27 mouse cellular contexts compared by ENCODE assay signal in genomic region chr19:3537658-3538057, GRCm38 (mm10). TPM values are rescaled to one million over a fixed set of nuclear protein-coding genes. Genes with fewer than 3 reads are reported as not detected.
DNase-seq lines count a peak whose midpoint lies in the region; ATAC-seq and TF ChIP-seq lines count a peak whose summit lies in the region.
"Had no signal": no experiment of that assay in that cellular context is flagged by ENCODE, and none has a peak within 500 bp of the region (broad histone marks: within the 10 kb centered on the region; RNA-seq: fewer than 3 reads in every experiment).

No protein-coding gene starts in this region.

- CTCF ChIA-PET in Patski (lab: Charles Lee): no interaction called here

- TF ChIP-seq EP300 in liver, postnatal 0 days (IDR thresholded peaks at IDR 0.05; ENCODE audit: low read depth): no peak

- peaks cover 23% of the 10 kb centered on the region for H3K36me3 ChIP-seq in liver, embryonic 12.5 days
- H3K36me3 ChIP-seq in liver, postnatal 0 days (replicated peaks; ENCODE audit: insufficient read depth, low read length): no peaks in the 10 kb centered on the region
- no peaks in the 10 kb centered on the region; the same call in 1 of the 2 replicates for H3K36me3 ChIP-seq in splenic B cell, adult 2 months (ENCODE audit: control insufficient read depth, insufficient read depth, low read length, poor library complexity, severe bottlenecking)
- peaks cover 83% of the 10 kb centered on the region for H3K36me3 ChIP-seq in midbrain, embryonic 10.5 days

- peaks cover 45% of the 10 kb centered on the region for H3K4me1 ChIP-seq in liver, embryonic 12.5 days
- H3K4me1 ChIP-seq in liver, postnatal 0 days (ENCODE audit: insufficient read depth): peaks cover 13% of the 10 kb centered on the region
- no peaks in the 10 kb centered on the region for H3K4me1 ChIP-seq in midbrain, embryonic 10.5 days
- H3K4me1 ChIP-seq: hindbrain, embryonic 13.5 days; kidney, embryonic 15.5 days; midbrain, embryonic 12.5 days; neural tube, embryonic 12.5 days had no signal

- in situ Hi-C loops in Patski (cut with MboI; ENCODE audit: low pct_unique_long_range_greater_than_20kb): no loop called here

- no peak for ATAC-seq in liver, embryonic 12.5 days
- ATAC-seq in liver, postnatal 0 days: no peak
- peak; percentile 63 for ATAC-seq in Patski
- ATAC-seq in hematopoietic stem cell, adult 5-6 weeks (replicated peaks in 1 of 2; ENCODE audit: insufficient read depth in 1 of 2, low FRiP score in 2 of 2, low TSS enrichment in 1 of 2, low read depth in 1 of 2, poor library complexity in 2 of 2, severe bottlenecking in 2 of 2): peak; percentile 37 to 48; a peak in 1 of 4 replicates
- ATAC-seq: forebrain, embryonic 13.5 days had no signal

- no peaks in the 10 kb centered on the region for H3K9me3 ChIP-seq in liver, embryonic 12.5 days (replicated peaks)
- H3K9me3 ChIP-seq in liver, postnatal 0 days (ENCODE audit: low read length): no peaks in the 10 kb centered on the region
- H3K9me3 ChIP-seq in midbrain, embryonic 10.5 days (replicated peaks): no peaks in the 10 kb centered on the region
- H3K9me3 ChIP-seq: embryonic facial prominence, embryonic 13.5 days; forebrain, embryonic 13.5 days; heart, embryonic 12.5 days; hindbrain, embryonic 13.5 days; kidney, embryonic 15.5 days; midbrain, embryonic 12.5 days; neural tube, embryonic 12.5 days had no signal

- POLR2A ChIA-PET in Patski (lab: Charles Lee): no interaction called here

- 97% methylated on average over 6 of the region's 6 CpGs for WGBS in liver, embryonic 12.5 days (ENCODE audit: insufficient replicate concordance)
- 85% methylated on average over 6 of the region's 6 CpGs for WGBS in liver, postnatal 0 days (ENCODE audit: insufficient replicate concordance)
- 98% methylated on average over 6 of the region's 6 CpGs for WGBS in midbrain, embryonic 10.5 days

- H3K27ac ChIP-seq in liver, embryonic 12.5 days: peak overlapping the region; percentile 29; the same call in 1 of the 2 replicates
- no peak overlapping the region for H3K27ac ChIP-seq in liver, postnatal 0 days (ENCODE audit: low read depth)
- H3K27ac ChIP-seq in midbrain, embryonic 10.5 days (replicated peaks): no peak overlapping the region
- H3K27ac ChIP-seq: embryonic facial prominence, embryonic 13.5 days; forebrain, embryonic 13.5 days; hindbrain, embryonic 13.5 days; kidney, embryonic 15.5 days; liver, embryonic 14.5 days; midbrain, embryonic 12.5 days; neural tube, embryonic 12.5 days had no signal

- H3K9ac ChIP-seq in liver, embryonic 12.5 days: no peak overlapping the region
- no peak overlapping the region for H3K9ac ChIP-seq in liver, postnatal 0 days (replicated peaks)
- H3K9ac ChIP-seq: embryonic facial prominence, embryonic 13.5 days; forebrain, embryonic 13.5 days; heart, embryonic 12.5 days; hindbrain, embryonic 13.5 days; kidney, embryonic 15.5 days; liver, embryonic 14.5 days; midbrain, embryonic 12.5 days; neural tube, embryonic 12.5 days had no signal

- H3K27me3 ChIP-seq in liver, embryonic 12.5 days (replicated peaks): no peaks in the 10 kb centered on the region
- no peaks in the 10 kb centered on the region for H3K27me3 ChIP-seq in liver, postnatal 0 days (ENCODE audit: insufficient read depth, low read length)
- H3K27me3 ChIP-seq in Patski: no peaks in the 10 kb centered on the region
- H3K27me3 ChIP-seq in splenic B cell, adult 2 months (ENCODE audit: control insufficient read depth, insufficient read depth, low read length, poor library complexity, severe bottlenecking): no peaks in the 10 kb centered on the region
- H3K27me3 ChIP-seq in midbrain, embryonic 10.5 days (ENCODE audit: low read depth, poor library complexity, severe bottlenecking): no peaks in the 10 kb centered on the region
- H3K27me3 ChIP-seq: embryonic facial prominence, embryonic 13.5 days; forebrain, embryonic 13.5 days; heart, embryonic 12.5 days; hindbrain, embryonic 13.5 days; kidney, embryonic 15.5 days; midbrain, embryonic 12.5 days; neural tube, embryonic 12.5 days had no signal

- H3K4me3 ChIP-seq in liver, embryonic 12.5 days: no peak overlapping the region
- H3K4me3 ChIP-seq in liver, postnatal 0 days (ENCODE audit: low read depth, low read length): no peak overlapping the region
- no peak overlapping the region for H3K4me3 ChIP-seq in midbrain, embryonic 10.5 days
- H3K4me3 ChIP-seq: embryonic facial prominence, embryonic 13.5 days; erythroblast, embryonic 14.5 days; forebrain, embryonic 13.5 days; heart, embryonic 12.5 days; hindbrain, embryonic 13.5 days; kidney, embryonic 15.5 days; midbrain, embryonic 12.5 days; neural tube, embryonic 12.5 days had no signal

- no peak overlapping the region for H3K4me2 ChIP-seq in liver, embryonic 12.5 days
- no peak overlapping the region for H3K4me2 ChIP-seq in liver, postnatal 0 days (ENCODE audit: low read depth, low read length)
- H3K4me2 ChIP-seq: embryonic facial prominence, embryonic 13.5 days; forebrain, embryonic 13.5 days; heart, embryonic 12.5 days; hindbrain, embryonic 13.5 days; kidney, embryonic 15.5 days; midbrain, embryonic 12.5 days; neural tube, embryonic 12.5 days had no signal

- no peak for DNase-seq in liver, postnatal 0 days
- DNase-seq in Patski (ENCODE audit: low read depth, low spot score): peak; percentile 63
- DNase-seq in splenic B cell, adult 2 months (ENCODE audit: low read depth, low spot score): peak; percentile 64
- no peak for DNase-seq in gastrocnemius, postnatal 4 days (ENCODE audit: low spot score in 2 of 2)
- no peak for DNase-seq in midbrain, embryonic 10.5 days (ENCODE audit: low spot score)
- no peak for DNase-seq in left cerebral cortex, adult 9 months (ENCODE audit: low spot score in 2 of 2)
- DNase-seq: adrenal gland, postnatal 10 days; cerebellum, adult 2 months; cerebellum, postnatal 25 days; embryo, embryonic 11 days; heart, adult 18-20 months; heart, postnatal 10 days; kidney, adult 11 months; lung, postnatal 4 days; retina, postnatal 1 day; thymus, postnatal 14 days had no signal

- TF ChIP-seq CTCF in liver, postnatal 0 days (IDR thresholded peaks at IDR 0.05; ENCODE audit: low read depth): no peak
- no peak for TF ChIP-seq CTCF in Patski (IDR thresholded peaks at IDR 0.05)

RNA-seq across cellular contexts. Expression of gene Ppp6r3, which starts 37.9 kb away (rescaled TPM):
- polyA plus RNA-seq in liver, embryonic 12.5 days (2016; fragmentation: Nextera tagmentation; extraction: Ambion mirVana): 35.8 and 37.3 TPM in 2 replicates
- polyA plus RNA-seq in liver, postnatal 0 days (2015; fragmentation: Nextera tagmentation; extraction: Ambion mirVana): 14.5 and 16.4 TPM in 2 replicates
- 103 TPM for polyA plus RNA-seq in Patski (2021)
- 119 and 126 TPM in 2 replicates for total RNA-seq in hematopoietic stem cell, adult 5-6 weeks (2017)
- total RNA-seq in gastrocnemius, postnatal 4 days (2021): 10 to 100 TPM; 79.3 to 94.5 TPM
- polyA plus RNA-seq in midbrain, embryonic 10.5 days (2016; fragmentation: Nextera tagmentation; extraction: Ambion mirVana): 71.3 and 79.7 TPM in 2 replicates

Comparison
In these comparisons a context has a peak if more than half of its experiments do, and no peak if none do; other contexts are left out.
1. ATAC-seq: peak in Patski (single experiment) and hematopoietic stem cell, adult 5-6 weeks (2 of 2); none in liver, embryonic 12.5 days (single experiment) and liver, postnatal 0 days (single experiment).
2. DNase-seq: peak in Patski (single experiment) and splenic B cell, adult 2 months (single experiment); none in liver, postnatal 0 days (single experiment), gastrocnemius, postnatal 4 days (0 of 2), midbrain, embryonic 10.5 days (single experiment) and left cerebral cortex, adult 9 months (0 of 2).